Mouse (Mus musculus): ENCODE data around the gene Tnfsf13. TPM values are rescaled to one million over a fixed set of nuclear protein-coding genes. Genes with fewer than 3 reads are reported as not detected.

The Tnfsf13 gene
- polyA plus RNA-seq, 1 experiment from 2014 or later, result 0.45 TPM

DNA sequence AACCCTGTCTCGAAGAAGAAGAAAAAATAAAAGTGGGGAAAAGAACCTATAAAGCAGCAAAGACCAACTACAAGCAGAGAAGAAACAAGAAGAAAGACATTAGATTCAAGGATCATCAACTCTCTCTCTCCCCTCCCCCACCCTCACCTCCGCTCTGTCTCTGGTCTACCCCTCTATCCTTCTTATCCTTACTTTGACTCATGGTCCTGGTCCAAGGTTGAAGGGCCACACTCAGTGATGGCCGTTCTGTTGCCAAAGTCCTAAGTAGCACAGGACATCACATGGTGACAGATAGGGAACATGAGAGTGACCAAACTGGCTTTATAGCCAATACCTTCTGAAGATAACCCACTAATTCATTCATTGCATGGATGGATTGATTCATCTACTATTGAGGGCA is 11.8 kb upstream of the Tnfsf13 start:
- Histone ChIP-seq H3K27ac (ENCODE audit: low read length) (no peak overlapping the region), H3K4me1 (ENCODE audit: control insufficient read depth, insufficient read depth, low read length) (peaks cover 13% of the 10 kb centered on the region), H3K4me3 (ENCODE audit: low read length) (no peak overlapping the region), H3K9me3 (replicated peaks; ENCODE audit: control insufficient read depth, low read length) (no peaks in the 10 kb centered on the region), H3K27me3 (ENCODE audit: control insufficient read depth, insufficient read depth, low read length) (no peaks in the 10 kb centered on the region), H3K9ac (ENCODE audit: low read length) (no peak overlapping the region), H3K4me2 (ENCODE audit: low read depth, low read length) (no peak overlapping the region), H3K36me3 (ENCODE audit: control insufficient read depth, insufficient read depth) (no peaks in the 10 kb centered on the region)
- no peak for ATAC-seq (replicated peaks; ENCODE audit: extremely low read depth, insufficient read depth, low FRiP score)
- WGBS, result 88% methylated on average over 3 of the region's 3 CpGs

DNA sequence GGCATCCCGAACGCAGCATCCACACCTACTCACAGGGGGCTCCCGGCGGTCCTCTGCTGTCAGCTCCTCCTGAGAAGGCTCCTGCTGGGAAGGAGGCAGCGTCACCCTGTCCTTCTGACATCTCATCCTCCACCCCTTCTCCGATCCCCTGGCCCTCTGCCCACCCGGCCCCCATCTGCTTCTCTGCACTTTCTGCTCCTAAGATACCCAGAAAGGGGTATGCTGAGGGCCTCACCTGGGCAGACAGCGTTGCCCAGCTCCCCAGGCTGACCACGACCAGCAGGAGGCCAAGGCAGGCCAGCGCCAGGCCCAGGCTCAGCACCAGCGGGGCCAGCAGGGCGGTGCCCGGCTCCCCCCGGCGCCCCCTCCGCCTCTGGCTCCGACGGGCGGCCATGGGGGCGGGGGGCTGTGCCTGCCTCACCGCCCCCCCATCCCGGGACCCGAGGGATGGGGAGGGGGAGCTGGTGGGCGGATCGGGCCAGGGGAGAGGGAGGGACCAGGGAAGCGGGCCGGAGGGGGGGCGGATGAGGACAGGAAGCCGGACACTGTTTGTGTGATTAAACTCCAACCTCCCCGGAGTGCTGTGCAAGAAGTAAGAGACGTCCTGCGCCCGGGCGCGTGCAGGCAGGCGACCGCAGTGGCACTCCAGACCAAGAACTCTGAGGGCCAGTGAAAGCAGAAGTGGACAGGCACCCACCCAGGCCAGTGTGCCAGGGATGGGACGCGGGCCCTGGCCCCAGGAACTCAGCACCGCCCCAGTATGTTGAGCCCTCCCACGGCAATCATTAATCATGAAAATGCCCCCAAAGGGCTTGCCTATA is 10.0 kb upstream of the Tnfsf13 start, which contains the start of the genes Tnfsf12 and Tnfsfm13:
Tnfsf12 (minus strand) TSS at position 489 of the 821 bp plus-strand sequence.
Tnfsfm13 (minus strand) TSS at position 738 of the 821 bp plus-strand sequence.
- H3K4me1 ChIP-seq (ENCODE audit: control insufficient read depth, insufficient read depth, low read length), result peaks cover 13% of the 10 kb centered on the region
- H3K9ac ChIP-seq (ENCODE audit: low read length), result peak within 1 kb of the TSS; percentile 90
- peak within 1 kb of the TSS; percentile 83 for H3K27ac ChIP-seq (ENCODE audit: low read length)
- peak; percentile 79 for ATAC-seq (replicated peaks; ENCODE audit: extremely low read depth, insufficient read depth, low FRiP score)
- H3K27me3 ChIP-seq (ENCODE audit: control insufficient read depth, insufficient read depth, low read length), result no peaks in the 10 kb centered on the region
- WGBS, result 4% methylated on average over 41 of the region's 41 CpGs
- H3K36me3 ChIP-seq (ENCODE audit: control insufficient read depth, insufficient read depth), result no peaks in the 10 kb centered on the region
- no peaks in the 10 kb centered on the region for H3K9me3 ChIP-seq (replicated peaks; ENCODE audit: control insufficient read depth, low read length)
- peak within 1 kb of the TSS; percentile 93 for H3K4me2 ChIP-seq (ENCODE audit: low read depth, low read length)
- peak within 1 kb of the TSS; percentile 72 for H3K4me3 ChIP-seq (ENCODE audit: low read length)

DNA sequence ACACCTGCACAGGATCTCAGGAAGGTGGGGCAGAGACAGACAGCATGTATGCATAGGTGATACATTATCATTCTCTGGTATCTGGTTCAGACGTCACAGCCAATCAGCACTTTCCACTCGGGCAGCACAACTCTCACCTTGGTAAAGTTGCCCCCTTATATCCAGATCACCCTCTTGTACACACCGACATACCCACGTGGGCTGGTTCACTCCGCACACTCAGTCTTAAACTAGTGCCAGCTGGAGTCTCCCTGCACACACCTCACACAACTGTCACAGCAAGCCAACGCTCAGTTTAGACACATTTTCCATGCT is 9.4 kb upstream of the Tnfsf13 start:
- H3K27me3 ChIP-seq (ENCODE audit: control insufficient read depth, insufficient read depth, low read length), result no peaks in the 10 kb centered on the region

DNA sequence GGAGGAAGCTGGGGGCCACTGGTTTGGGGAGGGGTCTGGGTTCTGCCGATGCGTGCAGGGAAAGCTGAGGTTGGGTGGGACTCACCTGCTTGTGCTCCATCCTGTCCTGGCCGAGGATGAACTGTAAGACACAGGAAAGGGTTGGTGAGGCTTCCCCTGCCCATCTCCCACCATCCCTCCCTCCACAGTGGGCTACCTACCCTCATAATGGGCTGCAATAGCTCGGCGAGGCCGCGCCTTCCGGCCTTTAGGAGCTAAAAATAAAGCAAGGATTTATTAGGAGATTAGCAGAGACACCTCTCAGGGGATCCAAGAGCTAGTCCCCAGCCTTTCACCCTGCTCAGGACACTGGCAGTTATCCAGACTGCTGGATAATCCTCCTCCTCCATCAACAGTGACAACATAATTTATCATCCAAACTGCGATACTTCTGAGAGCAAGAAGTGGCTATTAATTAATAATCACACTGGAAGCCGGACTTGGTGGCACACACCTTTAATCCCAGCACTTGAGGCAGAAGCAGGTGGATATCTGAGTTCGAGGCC is 7.9 kb upstream of the Tnfsf13 start:
- WGBS, result 46% methylated on average over 11 of the region's 11 CpGs
- Histone ChIP-seq H3K9me3 (replicated peaks; ENCODE audit: control insufficient read depth, low read length) (no peaks in the 10 kb centered on the region), H3K9ac (ENCODE audit: low read length) (no peak overlapping the region), H3K27ac (ENCODE audit: low read length) (no peak overlapping the region), H3K4me3 (ENCODE audit: low read length) (no peak overlapping the region), H3K4me1 (ENCODE audit: control insufficient read depth, insufficient read depth, low read length) (peaks cover 11% of the 10 kb centered on the region), H3K4me2 (ENCODE audit: low read depth, low read length) (no peak overlapping the region), H3K27me3 (ENCODE audit: control insufficient read depth, insufficient read depth, low read length) (no peaks in the 10 kb centered on the region), H3K36me3 (ENCODE audit: control insufficient read depth, insufficient read depth) (no peaks in the 10 kb centered on the region)
- ATAC-seq (replicated peaks; ENCODE audit: extremely low read depth, insufficient read depth, low FRiP score), result no peak

More for the DNA sequence above, 9.4 kb upstream of the Tnfsf13 start:
- Histone ChIP-seq H3K36me3 (ENCODE audit: control insufficient read depth, insufficient read depth) (no peaks in the 10 kb centered on the region), H3K4me1 (ENCODE audit: control insufficient read depth, insufficient read depth, low read length) (peaks cover 11% of the 10 kb centered on the region), H3K4me3 (ENCODE audit: low read length) (peak overlapping the region; percentile 72), H3K9ac (ENCODE audit: low read length) (peak overlapping the region; percentile 90), H3K27ac (ENCODE audit: low read length) (peak overlapping the region; percentile 83), H3K4me2 (ENCODE audit: low read depth, low read length) (peak overlapping the region; percentile 93), H3K9me3 (replicated peaks; ENCODE audit: control insufficient read depth, low read length) (no peaks in the 10 kb centered on the region)
- no peak for ATAC-seq (replicated peaks; ENCODE audit: extremely low read depth, insufficient read depth, low FRiP score)
- 28% methylated on average over 6 of the region's 6 CpGs for WGBS

DNA sequence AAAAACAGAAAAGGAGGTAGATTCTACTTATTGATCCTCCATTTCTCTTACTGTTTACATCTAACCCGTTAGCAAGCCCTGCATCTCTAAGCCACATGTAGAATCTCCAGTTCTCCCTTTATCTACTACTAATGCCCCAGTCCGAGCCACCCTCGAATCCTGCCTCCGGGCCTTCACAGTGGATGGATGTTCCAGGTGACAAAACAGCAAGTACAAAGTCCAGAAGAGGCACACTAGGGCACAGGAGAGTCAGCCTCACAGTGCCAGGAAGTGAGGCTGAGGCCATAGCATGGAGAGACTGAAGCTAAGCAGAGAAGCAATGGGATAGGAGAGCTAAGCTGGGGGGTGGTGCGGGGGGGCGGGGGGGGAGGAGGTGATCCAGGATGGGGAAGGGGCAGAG is 7.3 kb upstream of the Tnfsf13 start:
- no peaks in the 10 kb centered on the region for H3K9me3 ChIP-seq (replicated peaks; ENCODE audit: control insufficient read depth, low read length)
- no peak overlapping the region for H3K4me3 ChIP-seq (ENCODE audit: low read length)
- no peaks in the 10 kb centered on the region for H3K27me3 ChIP-seq (ENCODE audit: control insufficient read depth, insufficient read depth, low read length)
- 81% methylated on average over 6 of the region's 6 CpGs for WGBS
- no peaks in the 10 kb centered on the region for H3K36me3 ChIP-seq (ENCODE audit: control insufficient read depth, insufficient read depth)
- peaks cover 11% of the 10 kb centered on the region for H3K4me1 ChIP-seq (ENCODE audit: control insufficient read depth, insufficient read depth, low read length)
- no peak overlapping the region for H3K4me2 ChIP-seq (ENCODE audit: low read depth, low read length)
- no peak overlapping the region for H3K27ac ChIP-seq (ENCODE audit: low read length)
- no peak for ATAC-seq (replicated peaks; ENCODE audit: extremely low read depth, insufficient read depth, low FRiP score)
- no peak overlapping the region for H3K9ac ChIP-seq (ENCODE audit: low read length)

- ATAC-seq (replicated peaks; ENCODE audit: extremely low read depth, insufficient read depth, low FRiP score), result no peak
- WGBS, result 65% methylated on average over 9 of the region's 9 CpGs
- H3K4me1 ChIP-seq (ENCODE audit: control insufficient read depth, insufficient read depth, low read length), result peaks cover 11% of the 10 kb centered on the region
- H3K4me3 ChIP-seq (ENCODE audit: low read length), result no peak overlapping the region
- no peaks in the 10 kb centered on the region for H3K9me3 ChIP-seq (replicated peaks; ENCODE audit: control insufficient read depth, low read length)
- H3K9ac ChIP-seq (ENCODE audit: low read length), result no peak overlapping the region
- no peak overlapping the region for H3K27ac ChIP-seq (ENCODE audit: low read length)
- no peaks in the 10 kb centered on the region for H3K36me3 ChIP-seq (ENCODE audit: control insufficient read depth, insufficient read depth)
- H3K4me2 ChIP-seq (ENCODE audit: low read depth, low read length), result no peak overlapping the region
- no peaks in the 10 kb centered on the region for H3K27me3 ChIP-seq (ENCODE audit: control insufficient read depth, insufficient read depth, low read length)
Observed at GRCm38 (mm10) chr11:69692196-69692811, 6.7 kb upstream of the Tnfsf13 start.

- peaks cover 14% of the 10 kb centered on the region for H3K4me1 ChIP-seq (ENCODE audit: control insufficient read depth, insufficient read depth, low read length)
- no peaks in the 10 kb centered on the region for H3K36me3 ChIP-seq (ENCODE audit: control insufficient read depth, insufficient read depth)
- H3K9me3 ChIP-seq (replicated peaks; ENCODE audit: control insufficient read depth, low read length), result no peaks in the 10 kb centered on the region
- 95% methylated on average over 1 of the region's 1 CpGs for WGBS
- ATAC-seq (replicated peaks; ENCODE audit: extremely low read depth, insufficient read depth, low FRiP score), result no peak
- H3K27me3 ChIP-seq (ENCODE audit: control insufficient read depth, insufficient read depth, low read length), result no peaks in the 10 kb centered on the region
- H3K4me2 ChIP-seq (ENCODE audit: low read depth, low read length), result no peak overlapping the region
- no peak overlapping the region for H3K9ac ChIP-seq (ENCODE audit: low read length)
- no peak overlapping the region for H3K4me3 ChIP-seq (ENCODE audit: low read length)
- H3K27ac ChIP-seq (ENCODE audit: low read length), result no peak overlapping the region
Observed at GRCm38 (mm10) chr11:69689891-69690290, 4.3 kb upstream of the Tnfsf13 start.

DNA sequence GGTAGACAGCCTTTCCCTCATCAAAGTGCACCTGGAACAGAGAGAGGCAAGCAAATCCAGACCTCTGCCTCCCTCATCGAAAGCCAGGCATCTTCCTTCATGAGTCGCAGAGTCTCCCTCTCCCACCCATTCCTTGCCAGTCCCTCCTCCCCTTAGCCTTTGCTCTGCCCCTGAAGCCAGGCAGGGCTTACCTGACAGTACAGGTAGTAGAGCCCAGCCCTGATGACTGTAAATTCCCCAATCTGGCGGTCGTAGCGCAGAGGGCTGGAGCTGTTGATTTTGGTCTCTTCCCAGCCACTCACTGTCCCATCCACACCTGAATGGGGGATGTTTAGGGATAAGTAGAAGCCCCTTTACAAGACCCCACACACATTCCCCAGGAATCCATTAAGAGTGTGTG is 1.5 kb upstream of the Tnfsf13 start:
- no peak for ATAC-seq (replicated peaks; ENCODE audit: extremely low read depth, insufficient read depth, low FRiP score)
- H3K4me2 ChIP-seq (ENCODE audit: low read depth, low read length), result no peak overlapping the region
- WGBS, result 53% methylated on average over 5 of the region's 5 CpGs

DNA sequence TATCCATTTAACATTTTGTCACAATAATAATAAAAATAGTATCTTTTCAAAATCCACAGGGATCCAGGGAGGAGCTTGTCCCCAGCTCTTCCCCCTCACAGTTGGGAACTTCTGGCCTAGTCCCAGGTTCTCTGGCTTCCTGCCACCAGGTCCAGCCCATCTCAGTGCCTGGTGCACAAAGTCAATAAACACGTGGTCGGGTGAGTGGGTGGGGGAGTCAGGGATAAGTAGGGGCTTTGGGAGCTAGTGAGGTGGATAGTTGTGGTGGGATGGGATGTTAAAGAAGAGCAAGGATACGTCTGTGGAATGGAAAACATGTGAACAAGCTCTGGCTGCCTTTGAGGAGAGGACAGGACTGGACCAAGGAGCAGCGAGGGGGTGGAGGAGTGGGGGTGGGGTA is 793 bp upstream of the Tnfsf13 start:
- H3K4me2 ChIP-seq (ENCODE audit: low read depth, low read length), result peak overlapping the region; percentile 18; the same call in 1 of the 2 replicates
- peak overlapping the region; percentile 4; the same call in 1 of the 2 replicates for H3K9ac ChIP-seq (ENCODE audit: low read length)
- peak overlapping the region; percentile 86 for H3K27ac ChIP-seq (ENCODE audit: low read length)
- WGBS, result 20% methylated on average over 4 of the region's 4 CpGs
- H3K4me3 ChIP-seq (ENCODE audit: low read length), result no peak overlapping the region
- no peaks in the 10 kb centered on the region for H3K27me3 ChIP-seq (ENCODE audit: control insufficient read depth, insufficient read depth, low read length)
- ATAC-seq (replicated peaks; ENCODE audit: extremely low read depth, insufficient read depth, low FRiP score), result no peak
- H3K4me1 ChIP-seq (ENCODE audit: control insufficient read depth, insufficient read depth, low read length), result peaks cover 19% of the 10 kb centered on the region
- H3K9me3 ChIP-seq (replicated peaks; ENCODE audit: control insufficient read depth, low read length), result no peaks in the 10 kb centered on the region
- H3K36me3 ChIP-seq (ENCODE audit: control insufficient read depth, insufficient read depth), result no peaks in the 10 kb centered on the region

More for the DNA sequence above, 1.5 kb upstream of the Tnfsf13 start:
- Histone ChIP-seq H3K36me3 (ENCODE audit: control insufficient read depth, insufficient read depth) (no peaks in the 10 kb centered on the region), H3K27ac (ENCODE audit: low read length) (no peak overlapping the region), H3K4me1 (ENCODE audit: control insufficient read depth, insufficient read depth, low read length) (peaks cover 19% of the 10 kb centered on the region), H3K4me3 (ENCODE audit: low read length) (no peak overlapping the region), H3K9ac (ENCODE audit: low read length) (no peak overlapping the region), H3K9me3 (replicated peaks; ENCODE audit: control insufficient read depth, low read length) (no peaks in the 10 kb centered on the region), H3K27me3 (ENCODE audit: control insufficient read depth, insufficient read depth, low read length) (no peaks in the 10 kb centered on the region)

Data from heart, embryonic 16.5 days (tissue).